Comparison of ENCODE assay signal across 8 mouse cellular contexts in the genomic region with DNA sequence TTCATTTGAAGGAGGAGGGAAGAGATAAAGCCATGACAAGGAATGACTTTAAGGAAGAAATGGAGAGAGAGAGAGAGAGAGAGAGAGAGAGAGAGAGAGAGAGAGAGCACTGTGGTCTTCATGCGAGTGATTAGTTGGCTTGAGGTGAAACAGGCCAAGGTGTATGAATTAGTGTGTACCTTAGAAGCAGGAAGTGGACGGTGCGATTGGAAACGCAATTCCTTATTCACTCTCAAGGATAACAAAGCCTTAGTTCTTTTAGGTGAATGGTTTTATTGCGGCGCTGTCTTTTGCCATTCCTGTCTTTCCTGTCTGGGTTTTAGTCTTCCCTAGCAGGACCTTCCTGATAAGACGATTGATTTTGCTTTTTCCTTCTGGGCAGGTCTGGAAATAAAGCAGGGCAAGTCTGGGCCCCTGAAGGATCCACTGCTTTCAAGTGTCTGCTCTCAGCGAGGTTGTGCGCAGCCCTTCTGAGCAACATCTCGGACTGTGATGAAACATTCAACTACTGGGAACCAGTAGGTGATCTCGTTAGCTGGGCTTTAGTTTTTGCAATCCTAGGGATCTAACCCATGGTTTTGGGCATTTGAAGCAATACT. TPM values are rescaled to one million over a fixed set of nuclear protein-coding genes. Genes with fewer than 3 reads are reported as not detected.
DNase-seq lines count a peak whose midpoint lies in the region; ATAC-seq and TF ChIP-seq lines count a peak whose summit lies in the region.

No protein-coding gene starts in this region.

- H3K9me3 ChIP-seq in heart, embryonic 11.5 days (replicated peaks; ENCODE audit: control insufficient read depth, low read length), result no peaks in the 10 kb centered on the region
- no peaks in the 10 kb centered on the region for H3K9me3 ChIP-seq in E14TG2a.4 (ENCODE audit: low read length)
- no peaks in the 10 kb centered on the region for H3K9me3 ChIP-seq in forebrain, embryonic 15.5 days
- no peaks in the 10 kb centered on the region for H3K9me3 ChIP-seq in liver, embryonic 16.5 days (replicated peaks; ENCODE audit: control insufficient read depth, low read length)

- H3K4me3 ChIP-seq in heart, embryonic 11.5 days (ENCODE audit: low read depth, low read length), result peak overlapping the region; percentile 84
- peak overlapping the region; percentile 92 for H3K4me3 ChIP-seq in E14TG2a.4 (replicated peaks; ENCODE audit: low read length)
- H3K4me3 ChIP-seq in forebrain, embryonic 15.5 days, result peak overlapping the region; percentile 94
- H3K4me3 ChIP-seq in liver, embryonic 16.5 days (ENCODE audit: low read depth, low read length), result peak overlapping the region; percentile 95

- DNase-seq in heart, adult 8-10 months (ENCODE audit: low spot score), result no peak
- no peak for DNase-seq in embryo, embryonic 10 days (ENCODE audit: low spot score)
- DNase-seq in adrenal gland, adult 2 months, result no peak

- no peaks in the 10 kb centered on the region for H3K27me3 ChIP-seq in heart, embryonic 11.5 days (ENCODE audit: control insufficient read depth, insufficient read depth, low read length)
- peaks cover 11% of the 10 kb centered on the region for H3K27me3 ChIP-seq in E14TG2a.4 (ENCODE audit: insufficient read depth, low read length)
- H3K27me3 ChIP-seq in forebrain, embryonic 15.5 days, result no peaks in the 10 kb centered on the region
- H3K27me3 ChIP-seq in liver, embryonic 16.5 days (ENCODE audit: control insufficient read depth, insufficient read depth, low read depth, low read length), result no peaks in the 10 kb centered on the region

- H3K9ac ChIP-seq in heart, embryonic 11.5 days (ENCODE audit: low read depth, low read length), result peak overlapping the region; percentile 90
- H3K9ac ChIP-seq in forebrain, embryonic 15.5 days (replicated peaks), result peak overlapping the region; percentile 95
- peak overlapping the region; percentile 95 for H3K9ac ChIP-seq in liver, embryonic 16.5 days (ENCODE audit: low read depth, low read length)

- TF ChIP-seq CTCF in E14TG2a.4 (conservative IDR thresholded peaks at IDR 0.05; ENCODE audit: low read length), result no peak

- no peaks in the 10 kb centered on the region for H3K4me1 ChIP-seq in heart, embryonic 11.5 days (ENCODE audit: control insufficient read depth, insufficient read depth, low read length)
- peaks cover 16% of the 10 kb centered on the region for H3K4me1 ChIP-seq in E14TG2a.4 (replicated peaks; ENCODE audit: low read depth, low read length)
- peaks cover 24% of the 10 kb centered on the region for H3K4me1 ChIP-seq in forebrain, embryonic 15.5 days
- H3K4me1 ChIP-seq in liver, embryonic 16.5 days (ENCODE audit: control insufficient read depth, low read depth, low read length), result peaks cover 21% of the 10 kb centered on the region

- ATAC-seq in heart, embryonic 11.5 days (replicated peaks; ENCODE audit: insufficient number of reproducible peaks, low FRiP score, low TSS enrichment), result no peak
- ATAC-seq in forebrain, embryonic 15.5 days (replicated peaks), result no peak
- no peak for ATAC-seq in liver, embryonic 16.5 days (ENCODE audit: low read depth)
- no peak for ATAC-seq in megakaryocyte-erythroid progenitor cell, adult 5-6 weeks (replicated peaks; ENCODE audit: low FRiP score, low TSS enrichment, poor library complexity, severe bottlenecking)

- H3K36me3 ChIP-seq in heart, embryonic 11.5 days (ENCODE audit: control insufficient read depth, insufficient read depth, low read length), result peaks cover 8% of the 10 kb centered on the region
- H3K36me3 ChIP-seq in E14TG2a.4 (ENCODE audit: insufficient read depth, low read length), result peaks cover 28% of the 10 kb centered on the region
- H3K36me3 ChIP-seq in forebrain, embryonic 15.5 days, result peaks cover 25% of the 10 kb centered on the region
- peaks cover 2% of the 10 kb centered on the region; the same call in 1 of the 2 replicates for H3K36me3 ChIP-seq in liver, embryonic 16.5 days (ENCODE audit: control insufficient read depth, insufficient read depth)

- no peak overlapping the region for H3K27ac ChIP-seq in heart, embryonic 11.5 days (ENCODE audit: low read depth, low read length)
- H3K27ac ChIP-seq in forebrain, embryonic 15.5 days (replicated peaks), result peak overlapping the region; percentile 94
- H3K27ac ChIP-seq in liver, embryonic 16.5 days (ENCODE audit: low read length), result no peak overlapping the region

- 63% methylated on average over 11 of the region's 11 CpGs for WGBS in heart, embryonic 11.5 days (ENCODE audit: insufficient replicate concordance)
- WGBS in forebrain, embryonic 15.5 days, result 67% methylated on average over 11 of the region's 11 CpGs
- WGBS in liver, embryonic 16.5 days (ENCODE audit: insufficient replicate concordance), result 53% methylated on average over 11 of the region's 11 CpGs

- peak overlapping the region; percentile 79 for H3K4me2 ChIP-seq in heart, embryonic 11.5 days
- H3K4me2 ChIP-seq in forebrain, embryonic 15.5 days (replicated peaks), result peak overlapping the region; percentile 78
- peak overlapping the region; percentile 98 for H3K4me2 ChIP-seq in liver, embryonic 16.5 days (ENCODE audit: low read depth, low read length)

RNA-seq across cellular contexts. Expression of a gene that starts 0.9 kb away (rescaled TPM):
- 22.2 and 22.9 TPM in 2 replicates for polyA plus RNA-seq in heart, embryonic 11.5 days (2014; fragmentation: Nextera tagmentation; extraction: Ambion mirVana)
- 10 to 100 TPM; 12.0 to 15.6 (median 13.6) TPM for total RNA-seq in heart, adult 8-10 months (2022)
- polyA plus RNA-seq in forebrain, embryonic 15.5 days (2015; fragmentation: Nextera tagmentation; extraction: Ambion mirVana), result 46.5 and 55.9 TPM in 2 replicates
- 19.6 and 22.6 TPM in 2 replicates for polyA plus RNA-seq in liver, embryonic 16.5 days (2015; fragmentation: Nextera tagmentation; extraction: Ambion mirVana)
- 11.8 and 30.5 TPM in 2 replicates for total RNA-seq in megakaryocyte-erythroid progenitor cell, adult 5-6 weeks (2014; fragmentation: Nextera tagmentation)
- total RNA-seq in megakaryocyte-erythroid progenitor cell, adult 5-6 weeks (2017), result 19.4 and 26.2 TPM in 2 replicates
- 10 to 100 TPM; 47.8 to 63.4 TPM for total RNA-seq in adrenal gland, adult 2 months (2021)
- 29.4 and 29.7 TPM in 2 replicates for polyA plus RNA-seq in adrenal gland, adult 2 months (2012; rRNA removed)

RNA-seq across cellular contexts. Expression of a gene that starts 1.4 kb away (rescaled TPM):
- 34.2 and 37.3 TPM in 2 replicates for polyA plus RNA-seq in heart, embryonic 11.5 days (2014; fragmentation: Nextera tagmentation; extraction: Ambion mirVana)
- total RNA-seq in heart, adult 8-10 months (2022), result 10 to 100 TPM in 3 of 4 experiments, 1 to 10 TPM in 1; 8.2 to 12.5 (median 11.4) TPM
- 48.3 and 50.3 TPM in 2 replicates for polyA plus RNA-seq in forebrain, embryonic 15.5 days (2015; fragmentation: Nextera tagmentation; extraction: Ambion mirVana)
- 12.6 and 13.2 TPM in 2 replicates for polyA plus RNA-seq in liver, embryonic 16.5 days (2015; fragmentation: Nextera tagmentation; extraction: Ambion mirVana)
- 25.0 and 36.0 TPM in 2 replicates for total RNA-seq in megakaryocyte-erythroid progenitor cell, adult 5-6 weeks (2014; fragmentation: Nextera tagmentation)
- 19.5 and 24.5 TPM in 2 replicates for total RNA-seq in megakaryocyte-erythroid progenitor cell, adult 5-6 weeks (2017)
- total RNA-seq in adrenal gland, adult 2 months (2021), result 10 to 100 TPM; 27.1 to 27.8 TPM
- 17.6 and 26.8 TPM in 2 replicates for polyA plus RNA-seq in adrenal gland, adult 2 months (2012; rRNA removed)

RNA-seq across cellular contexts. Expression of a gene that starts 8.2 kb away (rescaled TPM):
- 9.8 and 9.9 TPM in 2 replicates for polyA plus RNA-seq in heart, embryonic 11.5 days (2014; fragmentation: Nextera tagmentation; extraction: Ambion mirVana)
- total RNA-seq in heart, adult 8-10 months (2022), result 1 to 10 TPM; 4.9 to 6.9 (median 5.1) TPM
- 10.9 and 11.0 TPM in 2 replicates for polyA plus RNA-seq in forebrain, embryonic 15.5 days (2015; fragmentation: Nextera tagmentation; extraction: Ambion mirVana)
- polyA plus RNA-seq in liver, embryonic 16.5 days (2015; fragmentation: Nextera tagmentation; extraction: Ambion mirVana), result 7.8 and 7.9 TPM in 2 replicates
- 12.7 and 21.0 TPM in 2 replicates for total RNA-seq in megakaryocyte-erythroid progenitor cell, adult 5-6 weeks (2014; fragmentation: Nextera tagmentation)
- total RNA-seq in megakaryocyte-erythroid progenitor cell, adult 5-6 weeks (2017), result 10.5 and 10.8 TPM in 2 replicates
- total RNA-seq in adrenal gland, adult 2 months (2021), result 1 to 10 TPM; 5.7 to 5.8 TPM
- polyA plus RNA-seq in adrenal gland, adult 2 months (2012; rRNA removed), result 2.1 and 2.7 TPM in 2 replicates

RNA-seq across cellular contexts. Expression of a gene that starts 24.1 kb away (rescaled TPM):
- polyA plus RNA-seq in heart, embryonic 11.5 days (2014; fragmentation: Nextera tagmentation; extraction: Ambion mirVana), result 319 and 338 TPM in 2 replicates
- 100 to 1,000 TPM; 150 to 156 (median 152) TPM for total RNA-seq in heart, adult 8-10 months (2022)
- 1.4 TPM in 1 of 2 replicates, not detected in the other for polyA plus RNA-seq in forebrain, embryonic 15.5 days (2015; fragmentation: Nextera tagmentation; extraction: Ambion mirVana)
- 1.7 and 2.7 TPM in 2 replicates for polyA plus RNA-seq in liver, embryonic 16.5 days (2015; fragmentation: Nextera tagmentation; extraction: Ambion mirVana)
- total RNA-seq in megakaryocyte-erythroid progenitor cell, adult 5-6 weeks (2014; fragmentation: Nextera tagmentation), result not detected in 2 replicates
- total RNA-seq in megakaryocyte-erythroid progenitor cell, adult 5-6 weeks (2017), result not detected in 2 replicates
- 1 to 10 TPM; 1.2 to 3.6 TPM for total RNA-seq in adrenal gland, adult 2 months (2021)
- polyA plus RNA-seq in adrenal gland, adult 2 months (2012; rRNA removed), result 9.2 and 10.2 TPM in 2 replicates

RNA-seq across cellular contexts. Expression of a gene that starts 25.1 kb away (rescaled TPM):
- polyA plus RNA-seq in heart, embryonic 11.5 days (2014; fragmentation: Nextera tagmentation; extraction: Ambion mirVana), result 841 and 878 TPM in 2 replicates
- total RNA-seq in heart, adult 8-10 months (2022), result 1,000 to 10,000 TPM; 3,411 to 4,078 (median 3,658) TPM
- 13.1 and 14.1 TPM in 2 replicates for polyA plus RNA-seq in forebrain, embryonic 15.5 days (2015; fragmentation: Nextera tagmentation; extraction: Ambion mirVana)
- polyA plus RNA-seq in liver, embryonic 16.5 days (2015; fragmentation: Nextera tagmentation; extraction: Ambion mirVana), result 9.9 and 16.1 TPM in 2 replicates
- not detected in 2 replicates for total RNA-seq in megakaryocyte-erythroid progenitor cell, adult 5-6 weeks (2014; fragmentation: Nextera tagmentation)
- not detected in 2 replicates for total RNA-seq in megakaryocyte-erythroid progenitor cell, adult 5-6 weeks (2017)
- 10 to 100 TPM; 28.6 to 46.1 TPM for total RNA-seq in adrenal gland, adult 2 months (2021)
- polyA plus RNA-seq in adrenal gland, adult 2 months (2012; rRNA removed), result 67.3 and 78.0 TPM in 2 replicates
